Mouse (Mus musculus) G1E (cell line): ENCODE measurements around the gene Prmt8.

Experiments
- CTCF ChIP-seq: IDR thresholded peaks from 2 replicates; pipeline ENCODE4 v1.5.1; 2012; ENCODE audit warnings: low read depth, low read length, inconsistent platforms, mixed read lengths
- GATA1 ChIP-seq: IDR thresholded peaks from 2 replicates; pipeline ENCODE4 v1.6.1; 2012; ENCODE audit warnings: borderline replicate concordance, low read length, inconsistent platforms, mixed read lengths

DNA sequence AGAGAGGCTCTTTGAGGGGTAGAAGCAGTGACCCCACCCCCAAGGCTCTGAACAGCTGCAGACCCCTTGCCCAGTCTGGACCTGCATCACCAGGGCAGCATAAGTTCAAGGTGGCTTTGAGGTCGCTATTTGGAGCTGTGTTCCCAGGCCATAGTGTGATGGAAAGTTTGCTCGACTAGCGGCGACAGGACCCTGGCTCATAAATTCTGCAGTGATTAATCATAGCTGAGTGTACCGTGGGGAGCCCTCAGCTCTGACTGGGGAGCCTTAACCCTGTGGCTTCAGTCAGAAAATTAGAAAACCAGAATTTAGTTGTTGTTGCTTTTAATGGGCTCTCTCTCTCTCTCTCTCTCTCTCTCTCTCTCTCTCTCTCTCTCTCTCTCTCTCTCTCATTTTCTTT lies 54.4 kb downstream of the Prmt8 start:
- TF ChIP-seq CTCF (no peak), GATA1 (no peak)
